Mouse (Mus musculus) mature B cell (primary cell): ENCODE measurements around the gene Slc25a41.

Source experiments
- in situ Hi-C: fragments of 300-500 bp; cut with MboI; formaldehyde crosslinking; loops from 2 replicates; pipeline ENCODE4 v1.14.3; 2019

Gene Slc25a41

DNA sequence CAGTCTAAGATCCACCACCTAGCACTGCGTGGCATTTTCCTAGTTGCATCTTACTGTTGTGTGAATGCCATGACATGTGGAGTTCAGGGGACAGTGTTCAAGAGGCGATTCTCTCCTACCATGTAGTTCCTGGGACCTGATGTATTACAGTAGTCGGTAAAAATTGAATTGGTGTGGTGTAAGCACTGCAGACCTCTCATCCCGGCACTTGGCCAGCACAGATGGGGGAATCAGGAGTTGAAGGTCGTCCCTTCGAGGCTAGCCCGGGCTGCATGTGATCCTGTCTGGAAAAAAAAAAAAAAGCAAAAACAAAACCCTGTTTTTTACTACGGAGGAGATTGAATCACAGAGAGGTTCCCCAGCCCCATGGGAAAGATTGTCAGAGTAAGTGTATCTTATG is 46.4 kb downstream of the Slc25a41 start:
- in situ Hi-C loops: loop anchor here (5.0 to 10.0 kb wide), 2 partner anchors 172 to 340 kb away; no protein-coding TSS in a partner anchor

DNA sequence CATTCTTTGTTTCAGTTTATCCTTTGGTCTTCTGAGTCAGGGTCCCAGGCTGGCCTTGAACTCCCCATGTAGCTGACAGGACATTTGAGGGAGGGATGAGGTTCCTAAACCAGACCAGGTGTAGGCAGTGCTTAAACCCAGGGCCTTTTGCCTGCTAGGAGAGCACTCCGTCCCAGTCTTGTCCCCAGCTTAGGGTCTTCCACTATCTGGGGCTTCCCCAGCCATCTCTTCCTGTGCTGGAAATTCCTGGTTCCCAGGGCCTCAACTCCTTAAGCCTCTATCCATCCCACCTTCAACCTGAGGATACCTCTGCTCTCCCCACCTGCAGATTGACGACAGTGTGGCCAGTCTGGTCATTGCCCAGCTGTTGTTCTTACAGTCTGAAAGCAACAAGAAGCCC is 50.5 kb downstream of the Slc25a41 start:
- in situ Hi-C loops: loop anchor here (10.0 kb wide), 1 partner anchor 344 kb away; no protein-coding TSS in a partner anchor

DNA sequence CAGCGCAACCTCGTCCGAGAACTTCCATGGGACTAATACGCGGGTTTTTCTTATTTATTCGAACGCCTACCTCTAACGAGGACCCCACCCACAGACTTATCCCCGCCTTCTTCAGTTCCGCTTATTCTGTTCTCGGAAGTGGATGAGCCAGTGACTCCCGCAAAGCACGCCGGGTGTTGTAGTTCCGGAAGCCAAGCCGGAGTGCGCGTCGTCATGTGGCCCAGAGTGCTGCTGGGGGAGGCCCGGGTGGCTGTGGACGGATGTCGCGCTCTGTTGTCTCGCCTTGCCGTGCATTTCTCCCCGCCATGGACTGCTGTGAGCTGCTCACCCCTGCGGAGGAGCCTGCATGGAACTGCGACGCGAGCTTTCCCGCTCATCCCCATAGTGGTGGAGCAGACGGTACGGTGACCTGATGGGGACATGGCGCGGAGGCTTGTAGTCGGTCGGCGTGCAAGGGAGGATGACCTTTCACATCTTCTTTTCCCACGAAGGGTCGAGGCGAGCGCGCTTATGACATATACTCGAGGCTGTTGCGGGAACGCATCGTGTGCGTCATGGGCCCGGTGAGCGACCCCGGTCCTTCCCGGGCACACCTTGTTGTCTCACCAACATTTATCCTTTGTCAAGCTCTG is 51.2 kb downstream of the Slc25a41 start, which contains the start of gene Clpp:
Gene Clpp, plus strand, starts transcription at position 191 of the 632 bp plus-strand sequence.
- in situ Hi-C loops: loop anchor here (10.0 kb wide), 1 partner anchor 345 kb away; no protein-coding TSS in a partner anchor

DNA sequence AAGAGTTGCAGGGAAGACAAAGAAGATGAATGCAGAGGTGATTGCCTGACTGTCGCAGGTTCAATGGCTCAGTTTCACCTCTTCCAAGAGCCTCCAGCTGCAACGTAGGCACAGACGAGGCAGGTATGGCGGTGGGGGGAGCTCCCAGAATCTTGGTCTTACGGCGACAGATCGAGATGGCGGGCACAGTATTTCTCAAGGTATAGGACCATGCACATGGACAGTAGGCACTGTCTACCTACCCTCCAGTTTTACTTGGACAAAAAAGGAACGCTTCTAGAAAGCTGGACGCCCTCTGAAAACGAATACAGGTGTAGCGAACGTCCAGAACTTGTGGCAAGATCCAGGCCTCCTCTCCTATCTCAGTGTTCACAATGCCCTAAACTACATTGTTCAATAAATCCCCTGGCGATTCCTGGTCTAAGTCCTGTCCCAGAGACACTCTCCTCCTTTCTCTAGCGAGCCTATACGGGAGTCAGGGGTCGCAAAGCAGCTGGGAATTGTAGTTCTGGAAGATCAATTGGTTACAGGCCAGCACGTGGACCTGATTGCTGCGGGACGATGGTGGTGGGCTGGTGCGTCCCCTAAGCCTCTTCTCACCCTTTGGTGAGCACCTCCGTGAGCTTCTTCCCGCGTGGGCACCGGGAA is 51.9 kb downstream of the Slc25a41 start:
- in situ Hi-C loops: loop anchor here (10.0 kb wide), 1 partner anchor 345 kb away; no protein-coding TSS in a partner anchor

DNA sequence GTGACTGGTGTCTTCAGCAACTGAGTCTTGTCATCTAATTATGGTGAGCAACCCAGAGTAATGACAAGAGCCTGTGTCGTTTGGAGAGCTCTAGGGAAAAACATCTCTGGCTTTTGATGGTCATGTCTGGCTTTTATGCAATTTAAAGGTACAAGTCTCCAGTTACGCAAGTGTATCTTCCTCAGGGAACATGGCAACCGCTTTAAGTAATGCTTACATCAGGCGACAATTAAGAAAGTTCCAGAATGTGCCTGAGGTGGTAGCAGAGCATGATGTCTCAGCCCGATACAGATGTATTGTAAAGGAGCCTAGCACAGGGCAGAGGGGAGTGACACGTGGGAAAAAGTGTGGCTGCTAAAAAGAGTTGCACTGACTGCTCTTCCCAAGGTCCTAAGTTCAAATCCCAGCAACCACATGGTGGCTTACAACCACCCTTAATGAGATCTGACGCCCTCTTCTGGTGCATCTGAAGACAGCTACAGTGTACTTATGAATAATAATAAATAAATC is 52.5 kb downstream of the Slc25a41 start:
- in situ Hi-C loops: no loop called here

DNA sequence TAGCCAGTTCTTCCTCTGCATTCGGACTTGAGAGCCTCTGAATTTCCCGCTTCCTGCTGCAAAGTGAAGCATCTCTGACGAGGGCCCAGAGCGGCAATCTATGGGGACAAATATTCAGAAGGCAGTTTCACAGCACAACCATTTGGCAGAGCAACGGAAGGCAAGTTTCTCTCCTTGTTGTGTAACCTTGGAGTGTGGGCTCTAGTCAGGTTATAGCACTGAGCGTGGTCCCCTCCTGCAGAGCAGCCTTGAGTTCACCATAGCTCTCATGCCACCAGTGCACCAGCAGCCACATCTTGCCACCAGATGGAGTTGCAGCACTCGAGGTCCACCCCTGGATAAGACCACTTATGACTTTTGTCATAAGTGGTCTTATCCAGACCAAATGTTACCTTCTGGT is 53.0 kb downstream of the Slc25a41 start:
- in situ Hi-C loops: no loop called here

DNA sequence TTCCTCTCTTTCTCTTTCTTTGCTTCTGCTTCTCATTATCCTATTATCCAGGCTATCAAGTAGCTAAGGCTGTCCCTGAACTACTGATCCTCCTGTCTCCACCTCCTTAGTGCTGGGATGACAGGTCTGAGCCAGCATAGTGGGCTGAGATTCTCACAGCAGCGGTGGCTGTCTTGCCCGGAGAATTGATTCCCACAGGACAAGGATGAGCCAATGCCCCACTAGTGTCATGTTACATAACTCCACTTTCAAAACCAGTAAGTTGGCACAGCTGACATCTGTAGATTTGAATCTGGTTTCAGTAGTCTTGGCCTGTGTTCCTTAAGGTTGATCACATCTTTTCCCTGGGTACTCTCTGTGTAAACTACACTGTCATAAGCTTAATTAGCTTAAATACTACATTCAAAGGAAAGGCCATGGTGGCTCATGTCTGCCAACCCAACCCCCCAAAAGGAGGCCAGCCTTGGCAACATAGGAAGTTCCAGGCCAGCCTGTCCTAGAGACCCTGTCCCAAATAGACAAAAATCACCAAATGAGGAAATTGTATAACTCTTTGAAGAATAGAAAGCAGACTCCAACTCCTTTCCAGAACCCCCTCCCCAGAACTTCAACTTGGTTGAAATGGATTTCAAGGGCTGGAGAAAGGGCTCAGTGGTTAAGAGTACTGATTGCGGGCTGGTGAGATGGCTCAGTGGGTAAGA is 55.2 kb downstream of the Slc25a41 start:
- in situ Hi-C loops: no loop called here

DNA sequence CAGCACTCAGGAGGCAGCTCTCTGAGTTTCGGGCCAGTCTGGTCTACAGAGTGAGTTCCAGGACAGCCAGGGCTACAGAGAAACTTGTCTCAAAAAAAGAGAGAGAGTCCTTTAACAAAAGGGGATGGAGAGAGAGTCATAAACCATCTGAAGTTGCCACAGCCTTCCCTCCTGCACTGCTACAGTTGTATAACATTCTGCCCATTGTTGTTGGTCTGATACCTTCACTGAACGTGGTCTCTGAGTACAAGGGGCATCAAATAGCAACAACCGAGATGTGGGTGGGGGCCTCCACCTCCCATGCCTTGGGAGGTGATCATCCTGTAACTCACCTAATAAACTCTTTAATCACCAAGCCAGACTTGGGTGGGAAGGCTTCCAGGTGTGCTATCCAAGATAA is 55.8 kb downstream of the Slc25a41 start:
- in situ Hi-C loops: no loop called here

DNA sequence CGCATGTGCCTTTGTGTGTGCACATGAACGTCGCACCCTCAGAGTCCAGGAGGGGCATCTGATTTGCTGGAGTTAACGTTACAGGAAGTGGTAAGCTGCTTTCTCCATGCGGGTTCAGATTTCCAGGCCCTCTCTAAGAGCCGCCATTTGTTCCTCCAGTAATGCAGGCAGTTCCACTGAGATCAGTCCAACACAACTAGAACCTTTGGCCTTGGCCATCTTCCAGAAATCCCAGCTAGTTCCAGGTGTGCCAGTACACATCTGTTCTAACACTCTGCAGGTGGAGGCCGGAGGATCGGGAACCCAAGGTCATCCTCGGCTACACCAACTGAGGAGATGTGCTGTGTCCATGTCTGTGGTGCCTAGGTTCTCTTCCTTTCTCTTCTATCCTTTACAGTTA is 56.6 kb downstream of the Slc25a41 start:
- in situ Hi-C loops: no loop called here
